Mouse (Mus musculus): ENCODE results near the gene Mex3b.

Gene Mex3b

DNA sequence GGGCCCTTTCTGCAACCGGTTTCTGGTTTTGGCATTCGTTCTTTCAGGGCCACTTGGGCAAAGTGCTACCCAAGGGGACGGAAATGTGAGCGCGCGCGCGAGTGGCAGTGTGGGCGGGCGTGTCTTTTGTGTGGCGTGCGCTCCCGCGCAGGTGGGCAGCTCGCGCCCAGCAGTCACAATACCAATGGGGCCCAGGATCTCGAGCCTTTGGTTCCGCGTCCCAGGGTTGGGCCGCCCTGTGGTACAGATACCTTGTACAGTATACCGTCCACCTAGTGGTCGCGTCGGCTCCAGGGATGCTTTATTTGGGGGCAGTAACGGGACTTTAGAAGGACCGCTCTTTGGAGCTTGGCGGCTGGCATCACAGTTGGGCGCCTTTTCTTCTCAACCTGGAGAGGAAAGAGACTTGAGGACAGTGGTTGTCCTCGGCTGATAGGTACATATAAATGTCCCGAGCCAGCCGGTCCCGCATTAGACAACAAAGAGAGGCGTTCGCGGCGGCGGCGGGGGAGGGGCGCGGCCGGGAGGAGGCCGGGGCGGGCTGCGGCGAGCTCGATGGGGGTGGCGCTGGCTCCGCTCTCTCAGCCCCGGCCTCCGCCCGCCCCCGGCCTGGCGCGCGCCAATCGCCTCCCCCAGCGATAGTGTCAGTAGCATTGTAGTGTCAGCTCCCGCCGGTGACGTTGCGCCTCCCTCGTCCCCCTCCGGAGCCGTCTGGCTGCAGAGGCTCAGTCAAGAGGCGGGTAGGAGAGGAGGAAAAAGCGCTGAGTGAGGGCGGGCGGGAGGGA is 455 bp upstream of the Mex3b start:
- peak; percentile 69 to 73 for DNase-seq (ENCODE audit: low spot score in 2 of 2)

DNA sequence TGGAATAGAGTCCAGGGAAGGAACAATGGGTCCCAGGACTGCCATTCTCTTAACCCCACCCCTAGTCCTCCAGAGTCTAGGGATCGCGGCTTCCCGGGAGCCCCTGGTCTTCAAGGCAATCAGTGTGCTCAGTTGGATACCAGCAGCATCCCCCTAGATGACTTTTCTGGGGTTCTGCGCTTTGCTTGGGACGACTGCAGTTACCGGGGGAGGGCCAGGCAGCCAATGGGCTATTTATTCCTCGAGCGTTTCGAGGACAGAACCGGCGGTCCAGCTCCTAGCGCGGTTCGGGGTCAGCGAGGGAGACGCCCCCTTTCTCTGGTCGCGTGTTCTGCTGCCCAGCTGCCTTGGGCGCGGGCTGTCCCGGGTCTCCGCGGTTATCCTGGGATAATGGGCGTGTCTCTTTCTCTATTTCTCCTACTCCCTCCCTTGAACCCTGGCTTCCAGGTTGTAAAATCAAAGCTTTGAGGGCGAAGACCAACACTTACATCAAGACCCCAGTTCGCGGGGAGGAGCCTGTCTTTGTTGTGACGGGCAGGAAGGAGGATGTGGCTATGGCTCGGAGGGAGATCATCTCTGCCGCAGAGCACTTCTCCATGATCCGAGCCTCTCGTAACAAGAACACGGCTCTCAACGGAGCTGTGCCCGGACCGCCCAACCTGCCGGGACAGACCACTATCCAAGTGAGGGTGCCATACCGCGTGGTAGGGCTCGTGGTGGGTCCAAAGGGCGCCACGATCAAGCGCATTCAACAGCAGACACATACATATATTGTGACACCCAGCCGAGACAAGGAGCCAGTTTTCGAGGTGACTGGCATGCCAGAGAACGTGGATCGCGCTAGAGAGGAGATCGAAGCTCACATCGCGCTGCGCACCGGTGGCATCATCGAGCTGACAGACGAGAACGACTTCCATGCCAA is 1.4 kb downstream of the Mex3b start:
- peak in 1 of 2 experiments; percentile 4 for DNase-seq (ENCODE audit: low spot score in 2 of 2)

DNA sequence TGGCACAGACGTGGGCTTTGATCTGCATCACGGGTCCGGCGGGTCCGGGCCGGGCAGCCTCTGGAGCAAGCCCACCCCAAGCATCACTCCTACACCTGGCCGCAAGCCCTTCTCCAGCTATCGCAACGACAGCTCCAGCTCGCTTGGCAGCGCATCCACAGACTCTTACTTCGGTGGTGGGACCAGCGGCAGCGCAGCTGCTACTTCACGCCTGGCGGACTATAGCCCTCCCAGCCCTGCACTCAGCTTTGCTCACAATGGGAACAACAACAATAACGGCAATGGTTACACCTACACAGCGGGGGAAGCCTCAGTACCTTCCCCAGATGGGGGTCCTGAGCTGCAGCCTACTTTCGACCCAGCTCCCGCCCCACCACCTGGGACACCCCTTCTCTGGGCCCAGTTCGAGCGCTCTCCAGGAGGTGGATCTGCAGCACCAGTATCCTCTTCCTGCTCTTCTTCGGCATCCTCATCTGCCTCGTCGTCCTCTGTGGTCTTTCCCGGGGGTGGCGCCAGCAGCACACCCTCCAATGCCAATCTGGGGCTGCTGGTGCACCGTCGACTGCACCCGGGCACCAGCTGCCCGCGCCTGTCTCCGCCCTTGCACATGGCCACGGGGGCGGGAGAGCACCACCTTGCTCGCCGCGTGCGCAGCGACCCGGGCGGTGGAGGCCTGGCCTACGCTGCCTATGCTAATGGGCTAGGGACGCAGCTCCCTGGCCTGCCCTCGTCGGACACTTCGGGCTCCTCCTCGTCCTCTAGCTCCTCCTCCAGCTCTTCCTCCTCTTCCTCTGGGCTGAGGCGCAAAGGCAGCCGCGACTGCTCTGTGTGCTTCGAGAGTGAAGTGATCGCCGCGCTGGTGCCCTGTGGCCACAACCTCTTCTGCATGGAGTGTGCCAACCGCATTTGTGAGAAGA is 2.4 kb downstream of the Mex3b start:
- no peak for DNase-seq (ENCODE audit: low spot score in 2 of 2)

DNA sequence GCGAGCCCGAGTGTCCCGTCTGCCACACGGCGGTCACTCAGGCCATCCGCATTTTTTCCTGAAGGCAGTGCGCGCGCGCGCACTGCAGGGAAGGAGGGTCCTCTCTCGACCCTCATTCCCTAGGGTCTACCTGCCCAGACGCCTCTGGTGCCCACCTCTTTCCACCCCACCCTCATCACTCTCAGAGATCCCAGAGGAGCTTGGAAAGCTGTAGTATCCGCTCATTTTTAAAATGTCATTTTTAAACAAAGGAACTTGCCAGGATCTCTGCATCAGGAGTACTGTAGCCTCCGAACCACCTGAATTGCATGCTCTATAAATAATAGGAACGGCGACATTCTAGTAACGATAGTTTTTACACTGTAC is 3.0 kb downstream of the Mex3b start:
- no peak for DNase-seq (ENCODE audit: low spot score in 2 of 2)

DNA sequence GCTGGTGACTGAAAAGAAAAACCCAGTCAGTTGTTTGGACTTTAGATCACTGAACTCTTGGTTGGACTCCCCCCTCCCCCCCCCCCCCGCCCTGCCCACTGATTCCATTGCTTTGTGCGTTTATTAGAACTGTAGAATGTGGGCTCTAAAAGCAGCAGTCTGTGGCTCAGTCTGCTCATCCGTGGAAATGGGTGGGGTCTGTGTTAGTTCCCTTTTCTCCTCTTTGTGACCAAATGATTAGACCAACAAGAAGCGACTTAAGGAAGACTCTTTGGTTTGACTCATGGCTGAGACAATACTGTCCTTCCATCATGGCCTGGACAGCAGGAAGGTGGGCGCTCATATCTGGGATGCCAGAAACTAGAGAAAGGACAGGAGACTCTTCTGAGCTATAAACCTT is 9.4 kb downstream of the Mex3b start:
- no peak for DNase-seq (ENCODE audit: low spot score in 2 of 2)

DNA sequence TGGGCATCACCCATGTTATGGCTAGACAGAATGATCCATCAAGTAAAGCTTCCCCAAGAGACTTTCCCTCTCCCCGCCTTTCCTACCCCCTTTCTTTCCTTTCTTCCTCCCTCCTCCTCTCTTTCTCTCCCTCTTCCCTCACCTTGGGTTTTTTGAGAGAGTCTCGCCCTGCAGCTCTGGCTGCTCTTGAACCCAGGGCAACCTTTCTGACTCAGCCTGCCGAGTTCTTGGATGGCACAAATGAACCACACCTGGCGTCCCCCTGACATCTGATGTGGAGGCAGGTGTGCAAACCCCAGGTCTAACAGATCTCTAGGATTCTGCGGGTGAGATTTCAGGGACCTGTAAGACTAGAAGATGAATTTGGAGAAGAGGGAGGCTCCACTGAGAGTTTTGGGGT is 12.9 kb downstream of the Mex3b start:
- no peak for DNase-seq (ENCODE audit: low spot score in 2 of 2)

DNA sequence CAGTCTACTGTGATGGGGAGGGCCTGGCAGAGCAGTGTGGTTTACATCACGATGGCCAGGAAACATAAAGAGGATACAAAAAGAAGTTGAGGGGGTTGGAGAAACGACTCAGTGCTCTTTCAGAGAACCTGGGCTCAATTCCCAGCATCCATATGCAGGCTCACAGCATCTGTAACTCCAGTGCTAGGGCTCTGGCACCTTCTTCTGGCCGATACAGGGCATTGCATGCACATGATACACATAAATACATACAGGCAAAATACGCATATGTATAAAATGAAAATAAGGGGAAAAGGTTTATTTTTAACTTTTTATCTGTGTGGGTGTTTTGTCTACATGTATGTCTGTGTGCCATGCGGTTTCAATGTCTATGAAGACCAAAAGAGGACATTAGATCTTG is 13.6 kb downstream of the Mex3b start:
- DNase-seq (ENCODE audit: low spot score in 2 of 2): no peak

DNA sequence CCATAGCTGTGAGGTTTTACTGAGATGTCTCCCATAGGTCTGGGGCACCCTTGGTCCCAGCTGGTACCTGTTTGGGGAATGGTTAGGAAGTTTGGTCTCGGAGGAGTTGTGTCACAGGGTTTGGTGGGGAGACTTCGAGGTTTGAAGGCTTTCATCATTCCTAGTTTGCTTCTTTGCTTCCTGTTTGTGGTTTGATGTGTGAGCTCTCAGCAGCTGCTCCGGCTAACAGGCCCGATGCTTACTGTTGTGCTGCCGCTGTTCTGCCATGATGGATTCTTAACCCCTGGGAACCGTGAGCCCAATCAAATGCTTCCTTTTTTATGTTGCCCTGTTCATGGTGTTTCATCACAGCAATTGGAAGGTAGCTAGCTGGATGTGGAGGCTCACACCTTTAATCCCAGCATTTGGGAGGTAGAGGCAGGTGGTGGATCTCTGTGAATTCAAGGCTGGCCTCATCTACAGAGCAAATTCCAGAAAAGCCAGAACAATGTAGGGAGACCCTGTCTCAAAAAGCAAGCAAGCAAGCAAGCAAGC is 23.3 kb downstream of the Mex3b start:
- DNase-seq (ENCODE audit: low spot score in 2 of 2): no peak

DNA sequence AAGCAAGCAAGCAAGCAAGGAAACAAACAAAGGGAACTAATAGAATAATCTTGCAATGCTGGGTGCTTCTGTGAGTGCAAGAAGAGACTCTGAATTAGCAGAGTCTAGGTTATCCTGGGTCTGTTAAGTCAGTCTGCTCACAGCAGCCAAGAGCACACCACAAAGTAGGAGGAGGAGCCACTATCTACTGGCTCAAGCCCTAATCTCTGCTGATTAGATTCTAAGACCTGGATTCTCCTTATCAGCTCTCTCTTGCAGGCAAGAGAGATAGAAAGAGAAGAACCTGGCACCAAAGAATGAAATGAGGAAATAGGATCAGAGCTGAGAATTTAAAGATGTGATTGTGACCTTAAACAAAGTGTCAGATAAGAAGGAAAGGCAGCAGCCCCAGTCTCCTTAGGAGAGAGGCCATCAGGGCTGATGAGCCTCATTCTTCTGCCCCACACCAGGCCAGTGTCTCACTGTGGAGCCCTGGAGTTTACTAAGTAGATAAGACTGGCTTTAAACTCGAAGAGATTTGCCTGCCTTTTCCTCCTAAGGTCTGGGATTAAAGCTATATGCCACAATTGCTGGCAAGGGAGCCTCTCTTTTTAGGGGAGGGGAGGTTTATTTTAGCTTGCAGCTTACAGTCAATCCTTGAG is 23.9 kb downstream of the Mex3b start:
- no peak for DNase-seq (ENCODE audit: low spot score in 2 of 2)

DNA sequence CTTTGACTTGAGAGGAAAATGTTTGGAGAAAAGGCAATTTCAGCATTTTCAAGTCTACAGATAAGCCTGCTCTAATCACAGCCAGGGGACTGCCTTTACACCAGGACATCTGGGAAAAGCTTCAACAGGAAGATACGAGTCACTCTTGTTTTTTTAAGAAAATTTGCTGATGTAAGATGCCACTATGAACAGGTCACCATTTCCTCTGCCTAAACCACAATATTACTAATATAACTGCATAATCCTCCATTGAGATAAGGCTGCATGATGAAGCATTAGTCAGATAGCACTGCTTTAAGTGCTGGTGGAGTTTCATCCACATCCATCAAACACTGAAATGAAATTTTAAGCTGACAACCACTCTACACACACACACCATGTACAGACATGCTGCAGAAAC is 27.2 kb downstream of the Mex3b start:
- DNase-seq (ENCODE audit: low spot score in 2 of 2): no peak

DNA sequence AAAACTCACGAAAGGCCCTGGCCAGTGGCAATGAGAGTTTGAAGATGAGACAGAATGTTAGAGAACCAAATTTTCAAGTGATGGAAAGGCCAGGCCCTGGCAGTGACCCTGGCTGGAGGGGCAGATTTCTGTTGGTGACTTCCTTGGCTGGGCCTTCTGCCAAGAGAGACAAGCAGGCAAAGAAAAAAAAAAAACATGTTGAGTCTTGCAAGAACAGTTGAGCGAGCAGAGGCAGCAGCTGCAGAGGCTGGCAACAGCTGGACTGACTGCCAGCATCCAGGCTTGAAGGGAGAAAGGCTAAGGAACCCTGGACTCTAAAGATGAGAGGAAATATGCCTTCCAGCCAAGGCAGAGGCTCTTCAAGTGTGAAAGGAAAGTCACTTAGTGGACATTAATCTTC is 28.5 kb downstream of the Mex3b start:
- no peak for DNase-seq (ENCODE audit: low spot score in 2 of 2)

DNA sequence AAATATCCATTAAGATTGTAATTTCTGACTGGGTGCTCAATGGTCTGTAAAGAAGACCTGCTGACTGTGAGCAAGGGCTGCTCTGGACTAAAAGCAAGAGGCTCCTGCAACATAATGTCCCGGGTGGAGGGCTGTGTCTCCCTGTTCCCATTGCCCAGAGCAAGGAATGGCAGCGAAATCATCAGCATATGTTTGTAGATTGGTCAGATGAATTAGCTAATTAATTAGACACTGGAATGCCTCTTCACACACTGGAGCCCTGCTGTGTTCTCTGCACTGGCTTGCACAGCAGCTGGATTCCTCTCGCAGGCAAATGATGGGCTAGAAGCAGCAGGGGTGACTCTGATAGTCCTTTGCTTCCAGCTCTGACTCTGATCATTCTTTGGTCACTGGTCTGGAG is 29.6 kb downstream of the Mex3b start:
- no peak for DNase-seq (ENCODE audit: low spot score in 2 of 2)

DNA sequence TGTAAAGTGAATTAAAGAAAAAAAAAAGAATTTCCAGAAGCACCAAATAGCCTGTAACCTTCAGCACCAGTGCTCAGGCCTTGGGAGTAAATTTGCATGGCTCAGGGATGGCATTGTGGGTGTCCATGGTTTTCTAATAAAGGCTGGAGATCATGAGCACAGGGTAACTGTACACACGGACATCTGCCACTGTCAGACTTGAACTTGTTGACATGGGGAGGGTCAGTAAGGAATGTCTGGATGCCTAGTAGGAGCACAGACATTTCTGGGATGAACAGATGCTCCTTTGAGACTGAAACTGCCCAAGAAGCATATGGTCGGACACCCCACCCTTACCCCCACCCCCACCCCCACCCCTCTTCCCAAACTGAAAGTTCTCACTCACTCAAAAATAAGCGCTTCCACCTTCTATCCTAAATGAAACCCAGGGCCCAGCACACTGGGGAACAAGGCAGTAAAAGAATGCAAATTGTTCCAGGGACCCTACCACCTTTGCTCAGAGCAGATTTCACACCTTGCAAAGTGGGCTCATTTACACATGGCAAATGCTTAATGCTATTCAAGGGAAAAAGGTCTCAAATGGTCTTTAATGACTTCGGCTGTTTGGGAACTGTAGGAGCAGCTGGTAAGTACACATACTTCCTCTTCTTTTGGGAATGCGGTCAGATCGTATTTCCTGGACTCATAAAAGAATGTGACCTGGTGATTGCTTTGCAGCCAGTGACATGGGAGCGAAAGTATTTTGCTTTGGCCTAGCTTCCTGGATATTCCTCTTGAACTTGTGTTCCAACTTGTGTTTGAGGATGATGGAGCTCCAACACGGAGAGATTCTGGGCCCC is 32.5 kb downstream of the Mex3b start:
- no peak for DNase-seq (ENCODE audit: low spot score in 2 of 2)

DNA sequence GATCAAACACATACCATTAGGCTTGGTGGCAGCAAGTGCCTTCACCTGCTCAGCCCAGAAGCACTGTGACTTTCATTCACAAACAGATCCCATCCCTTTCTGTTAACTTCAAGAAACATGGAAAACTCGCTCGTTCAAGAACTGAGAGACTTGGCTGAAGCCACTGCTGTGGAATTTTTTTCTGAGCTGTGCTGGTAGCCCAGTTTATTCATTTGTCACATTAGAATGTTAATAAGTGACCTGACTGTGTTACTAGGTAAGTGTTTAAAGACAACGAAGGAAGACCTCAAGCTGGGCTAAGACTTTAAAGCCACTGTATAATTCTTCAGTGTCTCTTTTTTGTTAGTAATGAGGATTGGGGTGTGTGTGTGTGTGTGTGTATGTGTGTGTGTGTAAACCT is 35.9 kb downstream of the Mex3b start:
- no peak for DNase-seq (ENCODE audit: low spot score in 2 of 2)

DNA sequence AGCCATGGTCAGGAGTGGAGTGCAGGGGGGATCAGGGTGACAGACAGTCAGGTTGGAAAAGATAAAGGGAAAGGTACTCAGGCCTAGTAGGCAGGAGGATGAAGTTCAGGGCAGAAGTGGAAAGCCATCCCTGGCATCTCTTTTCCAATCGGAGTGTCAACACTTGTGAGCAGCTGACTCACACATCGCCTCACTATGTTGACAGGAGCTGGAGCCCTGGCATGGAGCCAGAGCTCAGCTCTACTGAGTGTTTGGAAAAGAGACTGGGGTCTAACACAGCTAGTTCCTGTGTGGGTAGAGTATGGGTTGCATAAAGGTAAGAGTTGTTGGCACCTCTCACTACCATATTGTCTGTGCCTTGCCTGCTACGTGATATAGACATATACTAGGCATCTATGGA is 38.4 kb downstream of the Mex3b start:
- no peak for DNase-seq (ENCODE audit: low spot score in 2 of 2)

DNA sequence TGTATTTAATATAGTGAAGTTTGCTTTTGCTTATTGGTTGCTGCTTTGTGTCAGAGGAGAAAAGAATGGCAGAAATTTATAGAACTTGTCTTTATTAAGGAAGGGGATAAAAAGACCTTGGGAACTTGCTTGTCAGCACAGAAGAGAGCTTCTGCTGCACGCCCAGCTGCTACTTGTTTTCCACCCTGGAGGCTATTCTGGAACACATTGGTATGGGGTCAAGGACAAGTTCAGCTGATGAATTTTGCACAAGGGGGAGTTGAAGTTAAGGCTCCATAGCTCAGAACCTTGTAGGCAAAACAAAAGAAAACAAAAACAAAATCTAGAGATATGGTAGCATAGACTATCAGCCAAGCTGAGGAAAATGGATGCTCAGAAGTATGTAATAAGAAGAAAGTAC is 39.9 kb downstream of the Mex3b start:
- no peak for DNase-seq (ENCODE audit: low spot score in 2 of 2)

DNA sequence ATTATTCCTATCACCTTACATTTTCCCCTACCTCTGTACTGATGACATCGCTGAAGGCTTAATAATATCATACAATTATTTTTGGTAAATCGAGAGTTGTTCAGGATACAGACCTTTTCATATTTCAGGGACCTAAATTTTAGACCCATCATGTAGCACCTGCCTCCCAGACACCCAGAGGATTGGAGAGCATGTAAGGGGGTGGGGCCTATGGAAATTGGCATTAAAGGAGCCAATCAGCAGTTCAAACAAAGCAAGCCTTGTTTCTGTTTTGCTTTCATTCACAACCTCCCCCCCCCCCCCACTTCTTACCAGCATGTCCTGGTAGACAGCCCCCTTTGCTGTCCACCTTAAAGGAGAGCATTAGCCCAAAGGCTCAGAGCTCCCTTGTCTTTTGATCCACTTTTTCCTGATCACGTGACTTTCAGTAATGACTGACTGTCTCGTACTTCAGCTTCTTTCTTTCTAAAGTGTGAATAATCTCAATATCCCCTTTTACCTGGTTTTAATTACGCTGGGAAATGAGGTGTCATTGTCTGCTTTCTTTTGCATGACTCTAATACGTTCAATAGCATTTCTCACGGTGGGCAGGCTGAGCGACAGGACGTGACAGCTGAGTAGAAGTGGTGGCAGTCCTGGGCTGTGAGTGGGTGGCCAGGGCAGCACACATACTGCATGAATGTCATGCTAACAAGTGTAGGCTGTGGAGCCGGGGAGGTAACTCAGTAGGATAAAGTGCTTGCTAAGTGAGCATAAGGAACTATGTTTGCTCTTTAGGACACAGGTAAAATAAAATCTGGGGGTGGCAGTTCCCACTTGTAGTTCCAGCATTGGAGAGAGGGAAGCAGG is 43.6 kb downstream of the Mex3b start:
- DNase-seq (ENCODE audit: low spot score in 2 of 2): no peak

DNA sequence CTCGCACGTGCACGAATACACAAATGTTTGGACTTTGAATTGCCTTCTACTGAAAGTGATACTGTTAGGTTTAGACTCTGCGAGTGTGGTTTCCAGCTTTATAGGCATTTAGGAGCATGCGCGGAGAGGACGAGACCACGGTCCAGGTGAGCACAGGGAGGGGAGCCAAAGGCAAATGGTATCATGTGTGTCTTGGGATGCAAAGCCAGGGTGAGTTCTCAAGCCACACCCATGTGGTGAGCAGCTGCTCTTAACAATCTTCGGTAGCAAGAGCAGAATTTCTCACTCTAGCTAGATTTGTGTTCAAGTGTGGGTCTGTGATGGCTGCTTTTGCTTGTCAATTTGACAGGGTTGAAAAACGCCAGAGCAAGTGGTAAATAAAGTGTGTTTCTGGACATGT is 44.4 kb downstream of the Mex3b start:
- no peak for DNase-seq (ENCODE audit: low spot score in 2 of 2)

DNA sequence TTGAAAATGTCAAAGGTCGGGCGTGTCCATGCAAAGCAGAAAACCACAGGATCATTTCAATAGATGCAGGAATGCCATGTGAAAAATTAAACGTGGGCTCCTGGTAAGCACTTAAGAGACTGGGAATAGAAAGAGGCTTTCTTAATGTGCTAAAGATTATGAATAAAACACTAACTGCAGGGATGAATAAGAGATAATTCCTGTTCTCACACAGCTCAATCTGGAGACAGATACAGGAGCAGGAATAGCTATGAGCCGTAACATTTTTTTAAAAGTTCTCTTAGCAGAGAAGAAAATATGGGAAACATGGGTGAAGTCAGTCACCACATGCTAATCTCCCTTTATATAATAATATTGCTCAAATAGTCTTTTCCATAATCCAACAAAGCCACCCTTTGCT is 47.2 kb downstream of the Mex3b start:
- no peak for DNase-seq (ENCODE audit: low spot score in 2 of 2)
